Mouse (Mus musculus) duodenum, adult 2 months (tissue): ENCODE results near the gene Dnajc10. TPM values are rescaled to one million over a fixed set of nuclear protein-coding genes. Genes with fewer than 3 reads are reported as not detected.

Experiments
- polyA plus RNA-seq: library from polyadenylated mRNA; depleted of rRNA; stranded (reverse); fragments of >200 nt; gene quantifications from 2 replicates; pipeline ENCODE4 v1.2.3, GENCODE M21; 2012; ENCODE audit warnings: low replicate concordance; rRNA removed

The Dnajc10 gene
- polyA plus RNA-seq: 4.4 and 15.6 TPM in 2 replicates

DNA sequence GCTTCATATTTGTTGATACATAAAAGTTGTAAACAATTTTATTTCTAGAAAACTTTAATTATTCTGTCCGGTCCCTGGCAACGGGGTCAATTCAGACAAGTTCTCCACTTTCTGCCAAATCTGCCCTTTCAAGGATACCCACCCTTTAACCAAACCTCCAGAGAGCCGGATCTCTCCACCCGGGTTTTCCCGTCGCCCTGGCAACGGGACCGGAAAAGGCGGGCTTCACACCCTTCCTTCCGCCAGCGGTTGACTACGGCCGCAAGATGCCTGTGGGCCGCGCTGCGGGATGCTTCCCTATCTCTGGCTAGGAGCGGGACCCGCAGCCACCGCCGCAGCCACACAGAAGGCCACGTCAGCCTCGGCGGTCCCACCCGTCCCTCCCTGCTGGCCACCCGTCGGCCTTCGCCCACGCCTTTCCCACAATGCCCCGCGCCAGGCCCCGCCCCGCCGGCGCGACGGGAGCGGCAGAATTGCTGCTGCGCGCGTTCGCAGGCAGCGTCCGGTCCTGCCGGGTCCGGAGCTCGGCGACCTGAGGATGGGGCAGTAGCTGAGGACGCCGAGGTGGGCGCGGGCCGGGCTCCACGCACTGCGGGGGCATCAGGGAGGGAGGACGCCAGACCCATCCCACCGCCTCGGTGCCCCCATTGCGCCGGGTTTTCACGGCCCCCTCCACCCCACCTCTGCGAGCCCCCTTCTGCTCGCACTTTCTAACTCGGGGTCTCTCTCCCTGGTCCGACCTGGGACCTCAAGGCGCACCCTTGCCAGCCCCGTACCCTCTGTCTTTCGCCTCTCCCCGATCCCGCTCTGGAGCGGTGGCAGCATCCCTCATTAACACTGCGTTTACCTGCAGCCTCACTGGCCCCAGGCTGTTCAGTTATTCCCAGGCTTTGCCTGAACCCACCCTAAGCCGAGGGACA, at the start of gene Dnajc10:
Dnajc10 (plus strand) TSS at position 225 of the 920 bp plus-strand sequence.

DNA sequence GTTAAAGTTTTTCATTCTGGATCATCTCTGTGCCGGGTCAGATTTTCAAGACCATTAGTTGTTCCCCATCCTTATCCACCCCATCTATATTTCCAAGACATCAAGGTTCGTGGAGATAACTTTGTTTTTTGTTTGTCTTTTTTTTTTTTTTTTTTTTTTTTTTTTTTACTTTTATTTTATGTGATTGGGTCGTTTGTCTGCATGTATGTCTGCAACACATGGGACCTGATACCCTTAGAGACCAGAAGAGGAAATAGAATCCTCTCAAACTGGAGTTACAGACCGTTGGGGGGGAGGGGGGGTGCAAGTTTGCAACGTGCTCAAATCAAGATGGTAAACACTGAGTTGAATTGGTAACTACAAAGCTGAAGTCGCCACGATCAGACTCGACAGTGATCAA, 23.1 kb upstream of the Dnajc10 start, which contains the start of gene Prdx6b:
Prdx6b (plus strand) TSS at position 301 of the 400 bp plus-strand sequence.

Other genes with a start within 250 kb of the Dnajc10 start
- 0.75 and 0.92 TPM in 2 replicates for gene Pde1a, start 186.0 kb upstream of the Dnajc10 start, polyA plus RNA-seq
- not detected in 2 replicates for gene Prdx6b, start 23.0 kb upstream of the Dnajc10 start, polyA plus RNA-seq
- gene Frzb, start 132.2 kb downstream of the Dnajc10 start, polyA plus RNA-seq: 1.2 and 1.4 TPM in 2 replicates